Mouse (Mus musculus): ENCODE results near the gene Phex. TPM values are rescaled to one million over a fixed set of nuclear protein-coding genes. Genes with fewer than 3 reads are reported as not detected.

Gene Phex
- polyA plus RNA-seq, 1 experiment = 0.15 TPM

DNA sequence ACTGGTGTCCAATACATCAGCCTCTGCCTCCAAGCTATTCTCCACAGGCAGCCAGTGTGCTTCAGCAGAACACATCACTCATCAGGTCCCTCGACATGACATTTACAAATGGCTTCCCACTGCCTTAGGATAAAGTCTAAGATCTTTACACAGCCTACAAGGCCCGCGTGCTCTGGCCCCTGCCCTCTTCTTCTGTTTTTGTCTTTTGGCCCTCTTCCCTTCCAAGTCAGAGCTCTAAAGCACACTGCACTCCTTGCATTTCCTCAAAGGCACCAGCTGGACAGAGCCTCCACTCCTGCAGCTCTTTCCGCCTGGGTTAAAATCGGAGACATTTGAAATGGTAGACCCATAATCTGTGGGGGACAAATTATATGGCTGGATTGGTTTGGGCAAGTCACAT lies 28.1 kb downstream of the Phex start:
- H3K4me1 ChIP-seq (ENCODE audit: control insufficient read depth, insufficient read depth, low read length) = peaks cover 2% of the 10 kb centered on the region; the same call in 1 of the 2 replicates
- H3K27ac ChIP-seq (ENCODE audit: insufficient read depth, low read depth, low read length) = no peak overlapping the region
- TF ChIP-seq POLR2A (IDR thresholded peaks at IDR 0.05; ENCODE audit: borderline replicate concordance, low read depth, low read length) (no peak), CTCF (IDR thresholded peaks at IDR 0.05; ENCODE audit: low read depth, low read length) (no peak)
- no peak overlapping the region for H3K4me3 ChIP-seq (ENCODE audit: insufficient read depth, low read length)

DNA sequence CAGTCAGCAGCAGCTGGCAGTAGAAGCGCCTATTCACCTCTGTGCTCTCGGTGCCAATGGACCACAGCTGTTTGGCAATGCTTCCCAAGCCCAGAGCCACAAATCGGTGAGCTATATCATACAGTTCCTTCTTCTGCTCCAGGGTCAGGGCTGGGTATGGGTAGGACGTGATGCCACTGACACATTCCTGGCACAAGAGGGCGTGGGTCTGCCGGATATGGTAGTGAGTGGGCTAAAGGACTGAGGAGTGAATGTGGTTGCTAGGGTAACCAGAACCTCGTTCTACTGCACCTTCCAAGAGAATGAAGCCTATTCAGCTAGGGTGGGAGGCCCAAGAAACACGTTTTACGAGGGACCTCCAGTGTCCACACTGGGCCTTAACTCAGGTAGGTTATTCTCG lies 36.3 kb downstream of the Phex start:
- TF ChIP-seq CTCF (IDR thresholded peaks at IDR 0.05; ENCODE audit: low read depth, low read length) (no peak), POLR2A (IDR thresholded peaks at IDR 0.05; ENCODE audit: borderline replicate concordance, low read depth, low read length) (no peak)
- Histone ChIP-seq H3K4me3 (ENCODE audit: insufficient read depth, low read length) (no peak overlapping the region), H3K4me1 (ENCODE audit: control insufficient read depth, insufficient read depth, low read length) (no peaks in the 10 kb centered on the region), H3K27ac (ENCODE audit: insufficient read depth, low read depth, low read length) (no peak overlapping the region)

DNA sequence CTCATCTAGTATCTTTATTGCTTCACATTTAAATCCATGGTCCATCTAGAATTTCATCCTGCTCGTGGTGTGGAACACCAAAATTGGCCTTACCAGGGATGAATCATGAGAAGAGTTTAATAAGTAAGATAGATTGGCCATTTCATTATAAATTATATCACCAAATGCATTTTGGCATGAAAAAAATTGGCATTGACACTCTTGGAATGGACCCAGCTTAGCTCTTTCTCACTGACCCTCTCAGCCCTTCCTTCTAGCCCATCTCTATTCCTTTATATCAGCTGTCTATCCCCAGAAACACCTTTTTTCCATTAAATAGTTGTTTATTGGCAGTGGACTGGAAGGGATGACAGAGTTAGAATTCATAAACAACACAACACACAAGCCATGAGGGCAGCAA lies 37.7 kb downstream of the Phex start:
- Histone ChIP-seq H3K4me3 (ENCODE audit: insufficient read depth, low read length) (no peak overlapping the region), H3K27ac (ENCODE audit: insufficient read depth, low read depth, low read length) (no peak overlapping the region), H3K4me1 (ENCODE audit: control insufficient read depth, insufficient read depth, low read length) (no peaks in the 10 kb centered on the region)
- TF ChIP-seq POLR2A (IDR thresholded peaks at IDR 0.05; ENCODE audit: borderline replicate concordance, low read depth, low read length) (no peak), CTCF (IDR thresholded peaks at IDR 0.05; ENCODE audit: low read depth, low read length) (no peak)

DNA sequence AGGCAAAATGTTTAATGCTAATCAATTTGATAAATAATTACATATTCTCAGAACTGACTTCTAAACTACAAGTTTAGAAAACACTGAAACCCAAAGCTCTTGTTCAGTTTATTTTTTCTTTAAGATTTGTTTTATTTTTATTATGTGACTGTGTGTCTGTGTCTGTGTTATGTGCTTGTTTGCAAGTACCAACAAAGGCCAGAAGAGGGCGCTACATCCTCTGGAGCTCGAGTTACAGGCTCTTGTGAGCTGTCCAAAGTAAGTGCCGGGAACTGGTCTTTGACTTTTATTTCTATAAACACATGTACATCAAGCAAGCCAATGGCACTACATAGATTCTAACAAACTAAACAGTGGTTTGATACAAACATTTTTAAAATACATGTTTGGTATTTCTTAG lies 41.2 kb downstream of the Phex start:
- TF ChIP-seq CTCF (IDR thresholded peaks at IDR 0.05; ENCODE audit: low read depth, low read length) (no peak), POLR2A (IDR thresholded peaks at IDR 0.05; ENCODE audit: borderline replicate concordance, low read depth, low read length) (no peak)
- no peak overlapping the region for H3K4me3 ChIP-seq (ENCODE audit: insufficient read depth, low read length)
- H3K4me1 ChIP-seq (ENCODE audit: control insufficient read depth, insufficient read depth, low read length) = no peaks in the 10 kb centered on the region
- no peak overlapping the region for H3K27ac ChIP-seq (ENCODE audit: insufficient read depth, low read depth, low read length)

DNA sequence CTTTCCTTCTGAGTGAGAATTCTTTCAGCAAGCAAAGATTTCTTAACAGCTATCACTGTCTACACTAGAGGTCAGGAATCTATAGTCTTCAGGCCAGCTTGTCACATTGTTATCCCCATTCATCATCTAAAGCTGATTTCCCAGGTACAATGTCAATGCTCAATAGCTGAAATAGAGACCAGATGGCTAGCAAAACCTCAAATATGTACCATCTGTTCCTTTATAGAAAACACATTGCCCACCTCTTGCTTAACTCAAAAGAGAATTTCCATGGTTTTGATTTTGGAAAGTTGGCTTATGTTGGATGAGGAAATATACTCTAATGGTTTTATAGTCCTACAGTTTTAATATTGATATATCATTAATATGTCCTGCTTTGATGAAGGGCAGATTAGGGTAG lies 45.9 kb downstream of the Phex start:
- Histone ChIP-seq H3K4me1 (ENCODE audit: control insufficient read depth, insufficient read depth, low read length) (no peaks in the 10 kb centered on the region), H3K4me3 (ENCODE audit: insufficient read depth, low read length) (no peak overlapping the region), H3K27ac (ENCODE audit: insufficient read depth, low read depth, low read length) (no peak overlapping the region)
- TF ChIP-seq POLR2A (IDR thresholded peaks at IDR 0.05; ENCODE audit: borderline replicate concordance, low read depth, low read length) (no peak), CTCF (IDR thresholded peaks at IDR 0.05; ENCODE audit: low read depth, low read length) (no peak)

DNA sequence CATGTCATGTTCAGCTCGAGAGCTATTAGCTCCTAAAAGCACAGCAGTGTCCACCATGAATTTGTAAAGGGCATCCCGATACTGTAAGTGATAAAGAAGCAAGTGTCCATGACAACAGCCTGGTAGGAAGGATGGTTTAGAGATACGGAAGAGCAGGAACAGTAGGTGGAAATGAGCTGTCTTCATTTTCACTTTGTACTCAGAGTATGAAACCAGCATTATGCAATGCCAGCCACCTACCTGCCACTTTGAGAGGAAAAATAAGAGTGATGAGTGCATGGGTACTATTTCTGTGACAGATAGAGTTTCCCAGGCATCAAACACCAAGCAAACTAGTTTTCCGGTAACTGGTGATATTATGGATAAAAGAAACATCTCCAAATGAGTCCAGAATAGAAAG lies 59.6 kb downstream of the Phex start:
- Histone ChIP-seq H3K27ac (ENCODE audit: insufficient read depth, low read depth, low read length) (no peak overlapping the region), H3K4me3 (ENCODE audit: insufficient read depth, low read length) (no peak overlapping the region), H3K4me1 (ENCODE audit: control insufficient read depth, insufficient read depth, low read length) (no peaks in the 10 kb centered on the region)
- TF ChIP-seq POLR2A (IDR thresholded peaks at IDR 0.05; ENCODE audit: borderline replicate concordance, low read depth, low read length) (no peak), CTCF (IDR thresholded peaks at IDR 0.05; ENCODE audit: low read depth, low read length) (no peak)

DNA sequence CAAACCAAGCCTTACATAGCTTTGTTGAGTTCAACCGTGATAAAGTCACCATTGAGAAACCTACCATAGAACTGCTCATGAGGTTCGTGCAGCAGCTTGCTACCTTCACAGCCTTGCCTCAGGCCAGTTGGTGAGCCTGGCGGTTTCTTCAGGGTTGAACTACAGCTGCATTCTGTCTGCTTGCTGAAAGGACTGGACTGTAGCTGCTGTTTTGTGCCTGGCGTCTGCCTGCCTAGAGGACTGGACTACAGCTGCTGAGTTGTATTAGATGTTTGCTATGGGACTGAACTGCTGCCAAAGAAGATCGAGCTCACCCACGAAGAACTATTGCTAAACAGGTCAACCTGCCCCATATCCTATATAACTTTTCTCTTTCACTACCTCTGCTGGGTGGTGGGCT lies 68.9 kb downstream of the Phex start:
- Histone ChIP-seq H3K4me1 (ENCODE audit: control insufficient read depth, insufficient read depth, low read length) (no peaks in the 10 kb centered on the region), H3K27ac (ENCODE audit: insufficient read depth, low read depth, low read length) (no peak overlapping the region), H3K4me3 (ENCODE audit: insufficient read depth, low read length) (no peak overlapping the region)
- no peak for TF ChIP-seq CTCF (IDR thresholded peaks at IDR 0.05; ENCODE audit: low read depth, low read length)
- TF ChIP-seq POLR2A (IDR thresholded peaks at IDR 0.05; ENCODE audit: borderline replicate concordance, low read depth, low read length) = no peak

DNA sequence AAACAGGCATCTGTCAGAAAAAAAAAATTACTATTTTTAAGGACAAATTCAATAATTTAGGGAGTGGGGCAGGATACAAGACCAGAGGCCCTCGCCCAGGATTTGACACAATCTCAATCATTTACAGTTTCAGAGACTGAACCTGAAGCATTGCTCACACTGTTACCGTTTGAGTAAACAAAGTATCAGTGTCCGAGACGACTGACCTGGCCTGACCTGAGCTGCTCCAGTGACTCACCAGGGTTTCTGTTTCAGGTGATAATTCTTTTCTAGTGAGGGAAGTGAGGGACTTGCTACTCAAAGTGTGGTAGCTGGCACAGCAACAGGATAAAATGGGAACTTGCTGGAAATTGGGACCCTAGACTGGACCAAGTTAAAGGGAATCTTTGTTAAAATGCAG lies 80.4 kb downstream of the Phex start:
- TF ChIP-seq CTCF (IDR thresholded peaks at IDR 0.05; ENCODE audit: low read depth, low read length) (no peak), POLR2A (IDR thresholded peaks at IDR 0.05; ENCODE audit: borderline replicate concordance, low read depth, low read length) (no peak)
- no peak overlapping the region for H3K4me3 ChIP-seq (ENCODE audit: insufficient read depth, low read length)
- no peaks in the 10 kb centered on the region for H3K4me1 ChIP-seq (ENCODE audit: control insufficient read depth, insufficient read depth, low read length)
- no peak overlapping the region for H3K27ac ChIP-seq (ENCODE audit: insufficient read depth, low read depth, low read length)

DNA sequence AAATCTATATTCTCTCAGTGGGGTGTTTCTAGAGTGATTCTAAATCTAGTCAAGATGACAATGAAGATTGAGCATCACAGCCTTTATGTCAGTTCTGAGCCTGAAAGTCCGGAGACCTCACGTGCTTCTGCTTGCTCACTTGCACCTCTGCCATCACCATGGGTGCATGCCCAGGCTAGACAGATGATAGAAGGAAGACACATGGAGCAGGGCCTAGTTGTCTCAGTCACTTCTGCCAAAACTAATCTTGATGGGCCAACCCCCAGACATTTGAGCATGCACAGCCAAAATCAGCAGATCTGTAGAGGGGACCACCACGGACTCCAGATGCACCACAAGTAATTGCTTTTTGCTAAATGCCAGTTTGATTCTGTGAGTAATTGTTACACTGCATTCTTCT lies 85.3 kb downstream of the Phex start:
- no peak overlapping the region for H3K27ac ChIP-seq (ENCODE audit: insufficient read depth, low read depth, low read length)
- H3K4me3 ChIP-seq (ENCODE audit: insufficient read depth, low read length) = no peak overlapping the region
- no peaks in the 10 kb centered on the region for H3K4me1 ChIP-seq (ENCODE audit: control insufficient read depth, insufficient read depth, low read length)
- TF ChIP-seq CTCF (IDR thresholded peaks at IDR 0.05; ENCODE audit: low read depth, low read length) = no peak

DNA sequence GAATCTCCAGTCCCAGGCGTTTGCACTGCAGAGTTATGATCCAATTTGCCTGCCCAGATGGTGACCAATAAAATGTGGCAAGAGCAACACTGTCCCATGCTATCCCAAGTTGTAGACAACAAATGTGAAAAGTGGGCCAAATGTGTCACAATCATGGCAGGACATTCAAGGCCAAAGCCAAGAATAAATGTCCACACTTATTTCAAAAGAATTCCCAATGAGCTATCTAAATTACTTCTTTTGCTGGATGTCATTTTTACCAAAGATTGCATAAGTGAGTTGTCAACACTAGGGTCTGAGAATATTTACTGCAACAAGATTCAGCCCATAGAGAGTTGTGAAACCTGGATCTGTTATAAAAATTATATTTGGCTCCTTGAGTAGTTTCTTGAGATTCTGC lies 86.7 kb downstream of the Phex start:
- Histone ChIP-seq H3K27ac (ENCODE audit: insufficient read depth, low read depth, low read length) (no peak overlapping the region), H3K4me1 (ENCODE audit: control insufficient read depth, insufficient read depth, low read length) (no peaks in the 10 kb centered on the region), H3K4me3 (ENCODE audit: insufficient read depth, low read length) (no peak overlapping the region)
- TF ChIP-seq POLR2A (IDR thresholded peaks at IDR 0.05; ENCODE audit: borderline replicate concordance, low read depth, low read length) = no peak
- TF ChIP-seq CTCF (IDR thresholded peaks at IDR 0.05; ENCODE audit: low read depth, low read length) = no peak

DNA sequence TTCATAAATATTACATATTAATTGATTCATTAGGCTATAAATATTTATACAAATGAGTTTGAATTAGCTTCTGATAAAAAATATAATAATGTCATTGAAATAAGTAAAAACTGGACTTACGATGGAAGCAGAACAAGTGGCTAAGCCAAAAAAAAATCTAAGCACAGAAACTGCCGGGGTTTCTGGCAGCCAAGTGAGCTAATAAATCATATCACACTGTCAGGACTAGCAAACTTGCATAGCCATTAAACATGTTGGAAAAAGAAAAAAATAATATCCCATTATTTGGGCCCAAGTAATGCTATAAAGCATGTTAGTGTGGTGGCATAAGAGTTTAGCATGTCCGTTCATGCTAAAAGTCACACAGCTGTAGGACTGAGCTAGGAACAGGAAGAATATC lies 87.4 kb downstream of the Phex start:
- TF ChIP-seq POLR2A (IDR thresholded peaks at IDR 0.05; ENCODE audit: borderline replicate concordance, low read depth, low read length) = no peak
- no peak for TF ChIP-seq CTCF (IDR thresholded peaks at IDR 0.05; ENCODE audit: low read depth, low read length)
- H3K4me3 ChIP-seq (ENCODE audit: insufficient read depth, low read length) = no peak overlapping the region
- H3K4me1 ChIP-seq (ENCODE audit: control insufficient read depth, insufficient read depth, low read length) = no peaks in the 10 kb centered on the region
- no peak overlapping the region for H3K27ac ChIP-seq (ENCODE audit: insufficient read depth, low read depth, low read length)

All from bone marrow macrophage, adult 2 months (primary cell).